Comparison of ENCODE assay signal across 9 mouse cellular contexts in the genomic region with DNA sequence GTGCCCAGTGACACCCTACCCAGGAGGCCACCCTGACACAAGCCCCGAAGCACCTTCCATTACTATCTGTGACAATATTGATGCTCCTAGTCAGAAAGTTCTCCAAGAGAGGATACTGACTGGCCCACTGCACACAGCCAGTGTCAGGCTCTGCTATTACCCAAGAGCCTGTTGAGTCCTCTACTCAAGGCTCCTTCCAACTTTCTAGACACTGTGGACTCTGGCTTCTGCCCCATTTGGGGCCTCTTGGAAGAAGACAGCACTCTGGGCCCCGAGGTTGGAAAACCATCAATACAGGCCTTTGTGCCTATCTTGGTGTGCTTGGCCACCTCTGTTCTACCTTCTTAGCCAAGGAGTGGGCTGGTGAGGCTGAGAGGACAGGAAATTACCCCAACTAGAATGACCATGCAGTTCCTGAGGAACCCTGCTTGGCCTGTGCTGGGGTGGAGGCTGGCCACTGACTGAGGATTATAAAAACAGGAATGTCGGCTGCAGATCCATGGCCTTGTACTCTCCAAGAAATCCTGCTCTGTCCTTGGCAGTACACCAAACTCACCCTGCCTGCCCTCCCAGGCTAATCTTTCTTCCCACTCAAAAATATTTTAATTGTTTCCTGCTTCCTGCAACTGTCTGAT. TPM values are rescaled to one million over a fixed set of nuclear protein-coding genes. Genes with fewer than 3 reads are reported as not detected.
DNase-seq lines count a peak whose midpoint lies in the region; ATAC-seq lines count a peak whose summit lies in the region.
"Had no signal": no experiment of that assay in that cellular context is flagged by ENCODE, and none has a peak within 500 bp of the region (broad histone marks: within the 10 kb centered on the region; RNA-seq: fewer than 3 reads in every experiment).

No protein-coding gene starts in this region.

- no peak overlapping the region for H3K9ac ChIP-seq in liver, embryonic 16.5 days (ENCODE audit: low read depth, low read length)
- no peak overlapping the region for H3K9ac ChIP-seq in stomach, embryonic 16.5 days (ENCODE audit: low read length)
- no peak overlapping the region for H3K9ac ChIP-seq in forebrain, embryonic 13.5 days
- H3K9ac ChIP-seq: embryonic facial prominence, embryonic 15.5 days had no signal

- no peak overlapping the region for H3K4me3 ChIP-seq in liver, embryonic 16.5 days (ENCODE audit: low read depth, low read length)
- H3K4me3 ChIP-seq in stomach, embryonic 16.5 days (replicated peaks; ENCODE audit: low read length), result no peak overlapping the region
- no peak overlapping the region for H3K4me3 ChIP-seq in forebrain, embryonic 13.5 days
- H3K4me3 ChIP-seq: embryonic facial prominence, embryonic 15.5 days had no signal

- WGBS in liver, embryonic 16.5 days (ENCODE audit: insufficient replicate concordance), result 77% methylated on average over 3 of the region's 3 CpGs
- WGBS in stomach, embryonic 16.5 days, result 76% methylated on average over 3 of the region's 3 CpGs
- 93% methylated on average over 3 of the region's 3 CpGs for WGBS in forebrain, embryonic 13.5 days

- no peaks in the 10 kb centered on the region for H3K9me3 ChIP-seq in liver, embryonic 16.5 days (replicated peaks; ENCODE audit: control insufficient read depth, low read length)
- no peaks in the 10 kb centered on the region for H3K9me3 ChIP-seq in stomach, embryonic 16.5 days (replicated peaks; ENCODE audit: control insufficient read depth, low read length)
- no peaks in the 10 kb centered on the region for H3K9me3 ChIP-seq in forebrain, embryonic 13.5 days (replicated peaks)
- H3K9me3 ChIP-seq: embryonic facial prominence, embryonic 15.5 days had no signal

- H3K4me1 ChIP-seq in liver, embryonic 16.5 days (ENCODE audit: control insufficient read depth, low read depth, low read length), result peaks cover 2% of the 10 kb centered on the region; the same call in 1 of the 2 replicates
- H3K4me1 ChIP-seq in stomach, embryonic 16.5 days (ENCODE audit: control insufficient read depth, insufficient read depth, low read length), result 0 out of 2 replicates have a peak, but pooled peaks cover 7% of the 10 kb centered on the region
- no peaks in the 10 kb centered on the region for H3K4me1 ChIP-seq in forebrain, embryonic 13.5 days
- H3K4me1 ChIP-seq: embryonic facial prominence, embryonic 15.5 days had no signal

- DNase-seq in liver, result no peak
- DNase-seq in gonadal fat pad, adult 2 months (ENCODE audit: low read depth), result peak; percentile 75
- DNase-seq in kidney, postnatal 14 days, result peak; percentile 87
- no peak for DNase-seq in left cerebral cortex, adult 11 months (ENCODE audit: low spot score)
- no peak for DNase-seq in spleen, postnatal 14 days (ENCODE audit: low spot score in 2 of 2)

- H3K27ac ChIP-seq in liver, embryonic 16.5 days (ENCODE audit: low read length), result no peak overlapping the region
- peak overlapping the region; percentile 21; the same call in 1 of the 2 replicates for H3K27ac ChIP-seq in stomach, embryonic 16.5 days (ENCODE audit: low read length)
- H3K27ac ChIP-seq in forebrain, embryonic 13.5 days, result no peak overlapping the region
- H3K27ac ChIP-seq: embryonic facial prominence, embryonic 15.5 days had no signal

- ATAC-seq in liver, embryonic 16.5 days (ENCODE audit: low read depth), result 0 out of 2 replicates have a peak, but pooled peaks have one; percentile 24
- ATAC-seq in stomach, embryonic 16.5 days (ENCODE audit: insufficient read depth, low FRiP score), result no peak
- no peak for ATAC-seq in forebrain, embryonic 13.5 days

- H3K4me2 ChIP-seq in liver, embryonic 16.5 days (ENCODE audit: low read depth, low read length), result no peak overlapping the region
- no peak overlapping the region for H3K4me2 ChIP-seq in stomach, embryonic 16.5 days (ENCODE audit: low read depth, low read length)
- no peak overlapping the region for H3K4me2 ChIP-seq in forebrain, embryonic 13.5 days
- H3K4me2 ChIP-seq: embryonic facial prominence, embryonic 15.5 days had no signal

- peaks cover 36% of the 10 kb centered on the region for H3K36me3 ChIP-seq in liver, embryonic 16.5 days (ENCODE audit: control insufficient read depth, insufficient read depth)
- H3K36me3 ChIP-seq in stomach, embryonic 16.5 days (ENCODE audit: control insufficient read depth, insufficient read depth, low read length), result peaks cover 25% of the 10 kb centered on the region; the same call in 1 of the 2 replicates
- H3K36me3 ChIP-seq in forebrain, embryonic 13.5 days (ENCODE audit: poor library complexity, severe bottlenecking), result peaks cover 99% of the 10 kb centered on the region

- no peaks in the 10 kb centered on the region for H3K27me3 ChIP-seq in liver, embryonic 16.5 days (ENCODE audit: control insufficient read depth, insufficient read depth, low read depth, low read length)
- no peaks in the 10 kb centered on the region for H3K27me3 ChIP-seq in stomach, embryonic 16.5 days (ENCODE audit: control insufficient read depth, insufficient read depth, low read length)
- H3K27me3 ChIP-seq in forebrain, embryonic 13.5 days, result no peaks in the 10 kb centered on the region
- H3K27me3 ChIP-seq: embryonic facial prominence, embryonic 15.5 days had no signal

RNA-seq across cellular contexts. Expression of a gene that starts 18.2 kb away (rescaled TPM):
- 24.7 and 25.8 TPM in 2 replicates for polyA plus RNA-seq in liver, embryonic 16.5 days (2015; fragmentation: Nextera tagmentation; extraction: Ambion mirVana)
- 78.0 and 96.3 TPM in 2 replicates for polyA plus RNA-seq in gonadal fat pad, adult 2 months (2012; rRNA removed)
- 84.3 and 88.5 TPM in 2 replicates for polyA plus RNA-seq in stomach, embryonic 16.5 days (2015; fragmentation: Nextera tagmentation; extraction: Ambion mirVana)
- polyA plus RNA-seq in forebrain, embryonic 13.5 days (2015; fragmentation: Nextera tagmentation; extraction: Ambion mirVana), result 95.4 and 97.1 TPM in 2 replicates

RNA-seq across cellular contexts. Expression of a gene that starts 18.4 kb away (rescaled TPM):
- 20.5 and 21.6 TPM in 2 replicates for polyA plus RNA-seq in liver, embryonic 16.5 days (2015; fragmentation: Nextera tagmentation; extraction: Ambion mirVana)
- polyA plus RNA-seq in gonadal fat pad, adult 2 months (2012; rRNA removed), result 49.8 and 58.9 TPM in 2 replicates
- polyA plus RNA-seq in stomach, embryonic 16.5 days (2015; fragmentation: Nextera tagmentation; extraction: Ambion mirVana), result 38.7 and 41.2 TPM in 2 replicates
- polyA plus RNA-seq in forebrain, embryonic 13.5 days (2015; fragmentation: Nextera tagmentation; extraction: Ambion mirVana), result 49.3 and 51.5 TPM in 2 replicates

RNA-seq across cellular contexts. Expression of a gene that starts 26.3 kb away (rescaled TPM):
- polyA plus RNA-seq in liver, embryonic 16.5 days (2015; fragmentation: Nextera tagmentation; extraction: Ambion mirVana), result 35.6 and 38.6 TPM in 2 replicates
- 8.6 and 10.3 TPM in 2 replicates for polyA plus RNA-seq in gonadal fat pad, adult 2 months (2012; rRNA removed)
- 17.7 and 19.2 TPM in 2 replicates for polyA plus RNA-seq in stomach, embryonic 16.5 days (2015; fragmentation: Nextera tagmentation; extraction: Ambion mirVana)
- 2.5 and 2.8 TPM in 2 replicates for polyA plus RNA-seq in forebrain, embryonic 13.5 days (2015; fragmentation: Nextera tagmentation; extraction: Ambion mirVana)

RNA-seq across cellular contexts. Expression of a gene that starts 30.9 kb away (rescaled TPM):
- polyA plus RNA-seq in liver, embryonic 16.5 days (2015; fragmentation: Nextera tagmentation; extraction: Ambion mirVana), result 7.9 and 10.8 TPM in 2 replicates
- polyA plus RNA-seq in gonadal fat pad, adult 2 months (2012; rRNA removed), result 37.7 and 40.8 TPM in 2 replicates
- polyA plus RNA-seq in stomach, embryonic 16.5 days (2015; fragmentation: Nextera tagmentation; extraction: Ambion mirVana), result 26.1 and 35.1 TPM in 2 replicates
- 4.5 and 4.8 TPM in 2 replicates for polyA plus RNA-seq in forebrain, embryonic 13.5 days (2015; fragmentation: Nextera tagmentation; extraction: Ambion mirVana)

RNA-seq across cellular contexts. Expression of a gene that starts 38.6 kb away (rescaled TPM):
- polyA plus RNA-seq in liver, embryonic 16.5 days (2015; fragmentation: Nextera tagmentation; extraction: Ambion mirVana), result 4.8 and 6.3 TPM in 2 replicates
- polyA plus RNA-seq in gonadal fat pad, adult 2 months (2012; rRNA removed), result 21.5 and 25.0 TPM in 2 replicates
- polyA plus RNA-seq in stomach, embryonic 16.5 days (2015; fragmentation: Nextera tagmentation; extraction: Ambion mirVana), result 49.9 and 50.7 TPM in 2 replicates
- polyA plus RNA-seq in forebrain, embryonic 13.5 days (2015; fragmentation: Nextera tagmentation; extraction: Ambion mirVana), result 43.1 and 50.0 TPM in 2 replicates

Comparison
In these comparisons a context has a peak if more than half of its experiments do, and no peak if none do; other contexts are left out.
1. DNase-seq: peak in gonadal fat pad, adult 2 months (single experiment) and kidney, postnatal 14 days (single experiment); none in liver (single experiment), left cerebral cortex, adult 11 months (single experiment) and spleen, postnatal 14 days (0 of 2).